Mouse (Mus musculus): ENCODE results near the gene Sox2. TPM values are rescaled to one million over a fixed set of nuclear protein-coding genes. Genes with fewer than 3 reads are reported as not detected.

The Sox2 gene
- polyA plus RNA-seq, 1 experiment from 2014 or later, result 0.24 TPM

GRCm38 (mm10) chr3:34656813-34657700, 6.9 kb downstream of the Sox2 start:
- H3K9ac ChIP-seq (ENCODE audit: low read depth, low read length), result no peak overlapping the region
- ATAC-seq, result no peak
- H3K27ac ChIP-seq (ENCODE audit: low read length), result no peak overlapping the region
- H3K4me1 ChIP-seq (ENCODE audit: control insufficient read depth, insufficient read depth, low read length), result no peaks in the 10 kb centered on the region
- no peaks in the 10 kb centered on the region for H3K9me3 ChIP-seq (ENCODE audit: control insufficient read depth, low read length)
- no peaks in the 10 kb centered on the region for H3K36me3 ChIP-seq (ENCODE audit: control insufficient read depth, insufficient read depth, low read length)
- H3K4me2 ChIP-seq (ENCODE audit: low read depth, low read length), result no peak overlapping the region
- no peak overlapping the region for H3K4me3 ChIP-seq (ENCODE audit: low read length)
- 6% methylated on average over 23 of the region's 23 CpGs for WGBS
- H3K27me3 ChIP-seq (replicated peaks; ENCODE audit: control insufficient read depth, insufficient read depth, low read length), result peaks cover 72% of the 10 kb centered on the region

- H3K9me3 ChIP-seq (ENCODE audit: control insufficient read depth, low read length), result no peaks in the 10 kb centered on the region
- no peak overlapping the region for H3K27ac ChIP-seq (ENCODE audit: low read length)
- no peaks in the 10 kb centered on the region for H3K4me1 ChIP-seq (ENCODE audit: control insufficient read depth, insufficient read depth, low read length)
- H3K4me3 ChIP-seq (ENCODE audit: low read length), result no peak overlapping the region
- H3K9ac ChIP-seq (ENCODE audit: low read depth, low read length), result no peak overlapping the region
- peaks cover 74% of the 10 kb centered on the region for H3K27me3 ChIP-seq (replicated peaks; ENCODE audit: control insufficient read depth, insufficient read depth, low read length)
- H3K36me3 ChIP-seq (ENCODE audit: control insufficient read depth, insufficient read depth, low read length), result no peaks in the 10 kb centered on the region
- H3K4me2 ChIP-seq (ENCODE audit: low read depth, low read length), result no peak overlapping the region
- 22% methylated on average over 2 of the region's 2 CpGs for WGBS
- ATAC-seq, result no peak
Measured at GRCm38 (mm10) chr3:34657701-34658090, 7.5 kb downstream of the Sox2 start.

- Histone ChIP-seq H3K4me2 (ENCODE audit: low read depth, low read length) (no peak overlapping the region), H3K9me3 (ENCODE audit: control insufficient read depth, low read length) (no peaks in the 10 kb centered on the region), H3K4me3 (ENCODE audit: low read length) (no peak overlapping the region), H3K9ac (ENCODE audit: low read depth, low read length) (no peak overlapping the region), H3K27me3 (replicated peaks; ENCODE audit: control insufficient read depth, insufficient read depth, low read length) (peaks cover 77% of the 10 kb centered on the region), H3K27ac (ENCODE audit: low read length) (no peak overlapping the region), H3K4me1 (ENCODE audit: control insufficient read depth, insufficient read depth, low read length) (no peaks in the 10 kb centered on the region), H3K36me3 (ENCODE audit: control insufficient read depth, insufficient read depth, low read length) (no peaks in the 10 kb centered on the region)
- no peak for ATAC-seq
- WGBS, result 53% methylated on average over 7 of the region's 7 CpGs
Measured at GRCm38 (mm10) chr3:34658241-34658965, 8.2 kb downstream of the Sox2 start.

GRCm38 (mm10) chr3:34658966-34659535, 8.8 kb downstream of the Sox2 start:
- WGBS, result 51% methylated on average over 8 of the region's 8 CpGs
- no peaks in the 10 kb centered on the region for H3K36me3 ChIP-seq (ENCODE audit: control insufficient read depth, insufficient read depth, low read length)
- H3K27me3 ChIP-seq (replicated peaks; ENCODE audit: control insufficient read depth, insufficient read depth, low read length), result peaks cover 80% of the 10 kb centered on the region
- no peak overlapping the region for H3K9ac ChIP-seq (ENCODE audit: low read depth, low read length)
- no peak overlapping the region for H3K4me3 ChIP-seq (ENCODE audit: low read length)
- ATAC-seq, result no peak
- H3K4me2 ChIP-seq (ENCODE audit: low read depth, low read length), result no peak overlapping the region
- H3K4me1 ChIP-seq (ENCODE audit: control insufficient read depth, insufficient read depth, low read length), result peaks cover 6% of the 10 kb centered on the region
- no peaks in the 10 kb centered on the region for H3K9me3 ChIP-seq (ENCODE audit: control insufficient read depth, low read length)
- H3K27ac ChIP-seq (ENCODE audit: low read length), result no peak overlapping the region

- ATAC-seq, result no peak
- 9% methylated on average over 6 of the region's 6 CpGs for WGBS
Measured at GRCm38 (mm10) chr3:34659861-34660260, 9.7 kb downstream of the Sox2 start.

GRCm38 (mm10) chr3:34660542-34661290, 10.5 kb downstream of the Sox2 start:
- H3K4me2 ChIP-seq (ENCODE audit: low read depth, low read length), result no peak overlapping the region
- H3K27ac ChIP-seq (ENCODE audit: low read length), result no peak overlapping the region
- ATAC-seq, result no peak
- H3K36me3 ChIP-seq (ENCODE audit: control insufficient read depth, insufficient read depth, low read length), result no peaks in the 10 kb centered on the region
- H3K9me3 ChIP-seq (ENCODE audit: control insufficient read depth, low read length), result no peaks in the 10 kb centered on the region
- WGBS, result 7% methylated on average over 14 of the region's 14 CpGs
- no peak overlapping the region for H3K9ac ChIP-seq (ENCODE audit: low read depth, low read length)
- peaks cover 13% of the 10 kb centered on the region for H3K4me1 ChIP-seq (ENCODE audit: control insufficient read depth, insufficient read depth, low read length)
- H3K27me3 ChIP-seq (replicated peaks; ENCODE audit: control insufficient read depth, insufficient read depth, low read length), result peaks cover 80% of the 10 kb centered on the region
- H3K4me3 ChIP-seq (ENCODE audit: low read length), result no peak overlapping the region

More at GRCm38 (mm10) chr3:34659861-34660260, 9.7 kb downstream of the Sox2 start:
- Histone ChIP-seq H3K9me3 (ENCODE audit: control insufficient read depth, low read length) (no peaks in the 10 kb centered on the region), H3K4me1 (ENCODE audit: control insufficient read depth, insufficient read depth, low read length) (peaks cover 13% of the 10 kb centered on the region), H3K4me2 (ENCODE audit: low read depth, low read length) (no peak overlapping the region), H3K27me3 (replicated peaks; ENCODE audit: control insufficient read depth, insufficient read depth, low read length) (peaks cover 82% of the 10 kb centered on the region), H3K9ac (ENCODE audit: low read depth, low read length) (no peak overlapping the region), H3K36me3 (ENCODE audit: control insufficient read depth, insufficient read depth, low read length) (no peaks in the 10 kb centered on the region), H3K4me3 (ENCODE audit: low read length) (no peak overlapping the region), H3K27ac (ENCODE audit: low read length) (no peak overlapping the region)

GRCm38 (mm10) chr3:34661341-34662007, 11.3 kb downstream of the Sox2 start:
- Histone ChIP-seq H3K9ac (ENCODE audit: low read depth, low read length) (no peak overlapping the region), H3K36me3 (ENCODE audit: control insufficient read depth, insufficient read depth, low read length) (no peaks in the 10 kb centered on the region), H3K9me3 (ENCODE audit: control insufficient read depth, low read length) (no peaks in the 10 kb centered on the region), H3K27me3 (replicated peaks; ENCODE audit: control insufficient read depth, insufficient read depth, low read length) (peaks cover 88% of the 10 kb centered on the region), H3K4me2 (ENCODE audit: low read depth, low read length) (no peak overlapping the region), H3K4me3 (ENCODE audit: low read length) (no peak overlapping the region), H3K4me1 (ENCODE audit: control insufficient read depth, insufficient read depth, low read length) (peaks cover 13% of the 10 kb centered on the region), H3K27ac (ENCODE audit: low read length) (no peak overlapping the region)
- no peak for ATAC-seq
- WGBS, result 2% methylated on average over 31 of the region's 32 CpGs

- Histone ChIP-seq H3K4me3 (ENCODE audit: low read length) (no peak overlapping the region), H3K27me3 (replicated peaks; ENCODE audit: control insufficient read depth, insufficient read depth, low read length) (peaks cover 88% of the 10 kb centered on the region), H3K4me2 (ENCODE audit: low read depth, low read length) (no peak overlapping the region)
Measured at GRCm38 (mm10) chr3:34662008-34662711, 12.0 kb downstream of the Sox2 start.

More at GRCm38 (mm10) chr3:34662008-34662711, 12.0 kb downstream of the Sox2 start:
- 7% methylated on average over 15 of the region's 15 CpGs for WGBS
- Histone ChIP-seq H3K27ac (ENCODE audit: low read length) (no peak overlapping the region), H3K9me3 (ENCODE audit: control insufficient read depth, low read length) (no peaks in the 10 kb centered on the region), H3K9ac (ENCODE audit: low read depth, low read length) (no peak overlapping the region), H3K4me1 (ENCODE audit: control insufficient read depth, insufficient read depth, low read length) (peaks cover 13% of the 10 kb centered on the region), H3K36me3 (ENCODE audit: control insufficient read depth, insufficient read depth, low read length) (no peaks in the 10 kb centered on the region)
- ATAC-seq, result no peak

Data from intestine, embryonic 16.5 days (tissue).